Mouse (Mus musculus) hindbrain, embryonic 14.5 days (tissue): ENCODE data around the gene Zbed6. TPM values are rescaled to one million over a fixed set of nuclear protein-coding genes. Genes with fewer than 3 reads are reported as not detected.

ENCODE experiments used
- ATAC-seq: fragments of 200-750 bp; cut with Nextera tagmentation; 2 replicates; pipeline ENCODE4 v1.8.0; 2017; ENCODE audit warnings: moderate number of reproducible peaks, mild to moderate bottlenecking, moderate TSS enrichment, moderate library complexity; ENCODE audit not compliant: low FRiP score
- DNase-seq: peaks from one replicate; pipeline ENCODE4 v3.0.0-alpha.2; 2015; ENCODE audit warnings: low spot score
- H3K27ac ChIP-seq: fragments of 300-500 bp; sonication (generic); 2 replicates; pipeline ENCODE4 v1.5.1; 2014; ENCODE audit warnings: mild to moderate bottlenecking, moderate library complexity
- H3K27me3 ChIP-seq: fragments of 300-500 bp; sonication (generic); 2 replicates; pipeline ENCODE4 v1.6.1; 2014; ENCODE audit warnings: mild to moderate bottlenecking, low read length, mixed read lengths; ENCODE audit not compliant: control insufficient read depth, insufficient read depth
- H3K36me3 ChIP-seq: fragments of 300-500 bp; sonication (generic); replicated peaks from 2 replicates; pipeline ENCODE4 v1.6.1; 2014; ENCODE audit not compliant: control insufficient read depth, insufficient read depth
- H3K4me1 ChIP-seq: fragments of 300-500 bp; sonication (generic); replicated peaks from 2 replicates; pipeline ENCODE4 v1.6.1; 2014; ENCODE audit warnings: antibody characterized with exemption, low read length, mixed read lengths; ENCODE audit not compliant: control insufficient read depth, insufficient read depth
- H3K4me2 ChIP-seq: fragments of 300-500 bp; sonication (generic); replicated peaks from 2 replicates; pipeline ENCODE4 v1.6.1; 2014; ENCODE audit warnings: mild to moderate bottlenecking, moderate library complexity
- H3K4me3 ChIP-seq: fragments of 300-500 bp; sonication (generic); replicated peaks from 2 replicates; pipeline ENCODE4 v1.5.1; 2014; ENCODE audit warnings: mild to moderate bottlenecking, low read length
- H3K9ac ChIP-seq: fragments of 300-500 bp; sonication (generic); 2 replicates; pipeline ENCODE4 v1.6.1; 2014
- H3K9me3 ChIP-seq: fragments of 300-500 bp; sonication (generic); 2 replicates; pipeline ENCODE4 v1.6.1; 2016; ENCODE audit warnings: low read length; ENCODE audit not compliant: control insufficient read depth
- WGBS: fragments of 180-500 bp; shearing (Covaris S2); extraction: QIAGEN DNeasy Blood & Tissue Kit; methylation state at CpG from one replicate; pipeline ENCODE4 v1.1.7; 2014; 5-methylcytosine and 5-hydroxymethylcytosine counted together
- polyA plus RNA-seq: library from polyadenylated mRNA; unstranded; fragments of >200 nt; fragmentation: Nextera tagmentation; extraction: Ambion mirVana; gene quantifications from 2 replicates; pipeline ENCODE4 v1.2.1, GENCODE M21; 2014

Gene Zbed6
- polyA plus RNA-seq, 1 experiment from 2014 or later = not detected

- DNase-seq = no peak
Observed at GRCm38 (mm10) chr1:133691046-133691445, 30.4 kb upstream of the Zbed6 start.

GRCm38 (mm10) chr1:133689897-133690296 lies 29.2 kb upstream of the Zbed6 start, which contains the start of gene Lax1:
Gene Lax1 (minus strand): TSS chr1:133690108.
- DNase-seq = no peak
- no peaks in the 10 kb centered on the region for H3K9me3 ChIP-seq
- no peak for ATAC-seq
- no peaks in the 10 kb centered on the region for H3K4me1 ChIP-seq
- no peak within 1 kb of the TSS for H3K4me2 ChIP-seq
- no peak within 1 kb of the TSS for H3K4me3 ChIP-seq
- WGBS = 60% methylated on average over 6 of the region's 6 CpGs
- no peaks in the 10 kb centered on the region for H3K27me3 ChIP-seq
- H3K36me3 ChIP-seq = no peaks in the 10 kb centered on the region
- H3K27ac ChIP-seq = no peak within 1 kb of the TSS
- no peak within 1 kb of the TSS for H3K9ac ChIP-seq

More at GRCm38 (mm10) chr1:133691046-133691445, 30.4 kb upstream of the Zbed6 start:
- Histone ChIP-seq H3K9me3 (no peaks in the 10 kb centered on the region), H3K27ac (no peak overlapping the region), H3K9ac (no peak overlapping the region), H3K4me3 (no peak overlapping the region), H3K27me3 (no peaks in the 10 kb centered on the region), H3K4me2 (no peak overlapping the region), H3K4me1 (0 out of 2 replicates have a peak, but pooled peaks cover 5% of the 10 kb centered on the region), H3K36me3 (no peaks in the 10 kb centered on the region)
- ATAC-seq = no peak
- WGBS = 92% methylated on average over 6 of the region's 6 CpGs

DNA sequence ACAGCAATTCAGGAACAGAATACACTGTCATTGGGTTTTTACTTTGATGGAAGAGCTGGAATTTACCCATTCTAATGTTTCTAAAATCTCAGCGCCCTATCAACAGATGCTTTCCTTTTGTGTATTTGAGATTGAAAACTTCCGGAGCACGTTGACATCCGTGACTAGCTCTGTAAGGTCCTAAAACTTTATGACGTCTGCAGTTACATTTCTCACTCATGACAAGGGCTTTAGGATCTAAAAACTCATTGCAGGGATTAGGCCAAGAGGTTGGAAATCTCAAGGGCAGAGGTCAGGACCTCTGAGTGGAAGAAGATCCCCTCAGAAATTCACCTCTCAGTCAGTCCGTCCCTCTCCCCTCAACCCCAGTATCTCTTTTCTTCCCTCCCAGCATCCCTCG lies 27.6 kb upstream of the Zbed6 start:
- H3K36me3 ChIP-seq = no peaks in the 10 kb centered on the region
- H3K4me3 ChIP-seq = no peak overlapping the region
- no peaks in the 10 kb centered on the region for H3K27me3 ChIP-seq
- H3K4me2 ChIP-seq = no peak overlapping the region
- no peak overlapping the region for H3K9ac ChIP-seq
- H3K9me3 ChIP-seq = no peaks in the 10 kb centered on the region
- 79% methylated on average over 7 of the region's 7 CpGs for WGBS
- no peaks in the 10 kb centered on the region for H3K4me1 ChIP-seq
- H3K27ac ChIP-seq = no peak overlapping the region
- no peak for DNase-seq
- ATAC-seq = no peak

- Histone ChIP-seq H3K4me1 (no peaks in the 10 kb centered on the region), H3K9ac (no peak overlapping the region), H3K27me3 (no peaks in the 10 kb centered on the region), H3K9me3 (no peaks in the 10 kb centered on the region), H3K36me3 (no peaks in the 10 kb centered on the region), H3K4me3 (no peak overlapping the region), H3K4me2 (no peak overlapping the region), H3K27ac (no peak overlapping the region)
- ATAC-seq = no peak
- DNase-seq = no peak
- WGBS = 82% methylated on average over 10 of the region's 10 CpGs
Observed at GRCm38 (mm10) chr1:133685749-133686519, 25.2 kb upstream of the Zbed6 start.

GRCm38 (mm10) chr1:133671801-133672200 lies 11.1 kb upstream of the Zbed6 start:
- Histone ChIP-seq H3K9me3 (no peaks in the 10 kb centered on the region), H3K4me2 (no peak overlapping the region), H3K4me3 (no peak overlapping the region), H3K9ac (no peak overlapping the region), H3K27ac (no peak overlapping the region), H3K36me3 (no peaks in the 10 kb centered on the region), H3K27me3 (no peaks in the 10 kb centered on the region), H3K4me1 (no peaks in the 10 kb centered on the region)
- no peak for DNase-seq
- WGBS = 75% methylated on average over 3 of the region's 3 CpGs
- no peak for ATAC-seq

DNA sequence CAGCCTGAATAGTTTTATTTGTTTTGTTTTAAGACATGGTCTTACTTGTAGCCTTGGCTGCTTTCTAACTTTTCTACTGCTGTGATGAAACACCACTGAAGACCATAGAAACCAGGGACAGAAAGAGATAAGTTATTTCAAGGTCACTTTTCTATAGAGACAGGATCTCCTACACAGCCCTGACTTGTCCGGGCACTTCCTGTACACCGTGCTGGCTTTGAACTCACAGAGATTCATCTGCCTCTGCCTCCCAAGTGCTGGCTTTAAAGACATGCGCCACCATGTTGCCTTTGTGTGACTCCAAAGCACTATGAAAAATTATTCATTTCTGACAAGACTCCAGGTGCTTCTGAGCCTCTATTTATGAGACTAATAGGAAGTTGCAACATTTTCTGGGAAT lies 10.6 kb upstream of the Zbed6 start:
- ATAC-seq = no peak
- no peak overlapping the region for H3K4me3 ChIP-seq
- no peak overlapping the region for H3K4me2 ChIP-seq
- no peaks in the 10 kb centered on the region for H3K36me3 ChIP-seq
- no peak overlapping the region for H3K9ac ChIP-seq
- no peak overlapping the region for H3K27ac ChIP-seq
- no peaks in the 10 kb centered on the region for H3K9me3 ChIP-seq
- no peaks in the 10 kb centered on the region for H3K4me1 ChIP-seq
- whole genome bisulfite sequencing = 88% methylated on average over 3 of the region's 3 CpGs
- no peak for DNase-seq
- no peaks in the 10 kb centered on the region for H3K27me3 ChIP-seq

GRCm38 (mm10) chr1:133670776-133671175 lies 10.1 kb upstream of the Zbed6 start:
- WGBS = 90% methylated on average over 6 of the region's 6 CpGs
- no peak overlapping the region for H3K9ac ChIP-seq
- no peaks in the 10 kb centered on the region for H3K27me3 ChIP-seq
- H3K27ac ChIP-seq = no peak overlapping the region
- H3K9me3 ChIP-seq = no peaks in the 10 kb centered on the region
- no peak for ATAC-seq
- DNase-seq = no peak
- H3K4me1 ChIP-seq = no peaks in the 10 kb centered on the region
- no peak overlapping the region for H3K4me2 ChIP-seq
- H3K36me3 ChIP-seq = no peaks in the 10 kb centered on the region
- no peak overlapping the region for H3K4me3 ChIP-seq

DNA sequence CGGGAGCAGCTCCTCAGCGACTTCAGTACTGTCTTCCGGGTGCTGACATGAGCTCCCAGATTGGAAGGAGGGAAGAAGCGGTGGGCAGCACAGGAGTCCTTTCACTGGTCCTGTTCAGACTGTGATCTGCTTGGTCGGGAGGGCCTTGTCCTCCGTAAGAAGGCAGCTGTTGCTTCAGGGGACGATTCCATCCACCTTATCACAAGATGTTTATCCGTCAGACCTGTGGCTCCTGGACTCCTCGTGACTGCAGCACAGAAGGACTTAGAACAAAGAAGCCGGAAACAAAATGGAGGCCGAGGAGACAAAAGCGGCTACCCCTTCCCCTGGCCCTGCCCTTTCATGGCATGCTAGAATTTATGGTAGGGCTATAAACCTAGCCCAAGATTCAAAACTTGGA lies 9.5 kb upstream of the Zbed6 start:
- H3K27ac ChIP-seq = no peak overlapping the region
- WGBS = 82% methylated on average over 12 of the region's 12 CpGs
- ATAC-seq = no peak

DNA sequence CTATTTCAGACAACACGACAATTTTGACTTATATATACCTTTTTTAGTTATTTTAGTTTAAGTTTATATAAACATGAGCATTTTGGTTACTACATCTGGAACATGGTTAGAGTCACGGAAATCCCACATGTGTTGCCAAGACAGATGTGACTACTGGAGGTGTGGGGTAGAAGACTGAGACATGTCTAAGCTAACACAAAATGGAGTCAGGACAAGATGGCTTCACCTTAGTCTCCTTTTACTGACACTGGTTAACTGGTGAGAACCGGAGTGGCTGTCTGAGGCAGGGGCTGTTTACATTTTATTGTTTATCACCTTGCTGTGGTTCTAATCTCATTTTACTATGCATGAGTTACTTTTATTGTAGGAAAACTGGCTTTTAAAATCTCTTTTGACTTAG lies 7.9 kb upstream of the Zbed6 start:
- Histone ChIP-seq H3K4me1 (no peaks in the 10 kb centered on the region), H3K4me2 (no peak overlapping the region), H3K27ac (no peak overlapping the region), H3K9me3 (no peaks in the 10 kb centered on the region), H3K27me3 (no peaks in the 10 kb centered on the region), H3K4me3 (no peak overlapping the region), H3K36me3 (no peaks in the 10 kb centered on the region), H3K9ac (no peak overlapping the region)
- WGBS = 93% methylated on average over 3 of the region's 3 CpGs
- ATAC-seq (no peak), DNase-seq (no peak)

More for the DNA sequence above, 9.5 kb upstream of the Zbed6 start:
- Histone ChIP-seq H3K27me3 (no peaks in the 10 kb centered on the region), H3K4me1 (no peaks in the 10 kb centered on the region), H3K36me3 (no peaks in the 10 kb centered on the region), H3K4me3 (no peak overlapping the region), H3K9ac (no peak overlapping the region), H3K9me3 (no peaks in the 10 kb centered on the region), H3K4me2 (no peak overlapping the region)
- DNase-seq = no peak
